Mouse (Mus musculus) ES-Bruce4 (cell line): ENCODE data around the gene Tox2. TPM values are rescaled to one million over a fixed set of nuclear protein-coding genes. Genes with fewer than 3 reads are reported as not detected.

ENCODE experiments used
- H3K27ac ChIP-seq: 2 replicates; pipeline ENCODE4 v1.5.1; 2012; ENCODE audit warnings: low read length, inconsistent platforms; ENCODE audit not compliant: insufficient read depth
- H3K27me3 ChIP-seq: 2 replicates; pipeline ENCODE4 v1.6.1; 2012; ENCODE audit warnings: mild to moderate bottlenecking, low read length, inconsistent platforms; ENCODE audit not compliant: control insufficient read depth, poor library complexity, insufficient read depth, severe bottlenecking
- H3K36me3 ChIP-seq: 2 replicates; pipeline ENCODE4 v1.6.1; 2012; ENCODE audit warnings: inconsistent platforms, mild to moderate bottlenecking, low read length, moderate library complexity; ENCODE audit not compliant: control insufficient read depth, poor library complexity, insufficient read depth, severe bottlenecking
- H3K4me1 ChIP-seq: one replicate; pipeline ENCODE4 v1.8.1; 2011; ENCODE audit warnings: low read length; ENCODE audit not compliant: control insufficient read depth, insufficient read depth
- H3K4me3 ChIP-seq: 2 replicates; pipeline ENCODE4 v1.5.1; 2011; ENCODE audit warnings: low read depth, mild to moderate bottlenecking, low read length
- H3K9ac ChIP-seq: 2 replicates; pipeline ENCODE4 v1.6.1; 2012; ENCODE audit warnings: low read depth, mild to moderate bottlenecking, inconsistent platforms; ENCODE audit not compliant: poor library complexity, severe bottlenecking
- H3K9me3 ChIP-seq: replicated peaks from 2 replicates; pipeline ENCODE4 v1.6.1; 2012; ENCODE audit warnings: mild to moderate bottlenecking, low read length, inconsistent platforms; ENCODE audit not compliant: control insufficient read depth, poor library complexity, insufficient read depth, severe bottlenecking
- CTCF ChIP-seq: IDR thresholded peaks from one replicate; pipeline ENCODE4 v1.8.1; 2011; ENCODE audit warnings: low read depth, low read length
- EP300 ChIP-seq: IDR thresholded peaks from 2 replicates; pipeline ENCODE4 v1.6.1; 2011; ENCODE audit warnings: low read depth, low read length; ENCODE audit not compliant: insufficient read depth
- POLR2A ChIP-seq: IDR thresholded peaks from one replicate; pipeline ENCODE4 v1.8.1; 2011; ENCODE audit warnings: low read length; ENCODE audit not compliant: insufficient read depth
- polyA plus RNA-seq: library from polyadenylated mRNA; stranded (reverse); fragments of >200 nt; gene quantifications from 2 replicates; pipeline ENCODE4 v1.2.4, GENCODE M21; 2011; ENCODE audit warnings: low read depth; ENCODE audit not compliant: missing spikeins, insufficient read depth, insufficient read length

Tox2 gene
- polyA plus RNA-seq, 1 experiment: 0.28 TPM

DNA sequence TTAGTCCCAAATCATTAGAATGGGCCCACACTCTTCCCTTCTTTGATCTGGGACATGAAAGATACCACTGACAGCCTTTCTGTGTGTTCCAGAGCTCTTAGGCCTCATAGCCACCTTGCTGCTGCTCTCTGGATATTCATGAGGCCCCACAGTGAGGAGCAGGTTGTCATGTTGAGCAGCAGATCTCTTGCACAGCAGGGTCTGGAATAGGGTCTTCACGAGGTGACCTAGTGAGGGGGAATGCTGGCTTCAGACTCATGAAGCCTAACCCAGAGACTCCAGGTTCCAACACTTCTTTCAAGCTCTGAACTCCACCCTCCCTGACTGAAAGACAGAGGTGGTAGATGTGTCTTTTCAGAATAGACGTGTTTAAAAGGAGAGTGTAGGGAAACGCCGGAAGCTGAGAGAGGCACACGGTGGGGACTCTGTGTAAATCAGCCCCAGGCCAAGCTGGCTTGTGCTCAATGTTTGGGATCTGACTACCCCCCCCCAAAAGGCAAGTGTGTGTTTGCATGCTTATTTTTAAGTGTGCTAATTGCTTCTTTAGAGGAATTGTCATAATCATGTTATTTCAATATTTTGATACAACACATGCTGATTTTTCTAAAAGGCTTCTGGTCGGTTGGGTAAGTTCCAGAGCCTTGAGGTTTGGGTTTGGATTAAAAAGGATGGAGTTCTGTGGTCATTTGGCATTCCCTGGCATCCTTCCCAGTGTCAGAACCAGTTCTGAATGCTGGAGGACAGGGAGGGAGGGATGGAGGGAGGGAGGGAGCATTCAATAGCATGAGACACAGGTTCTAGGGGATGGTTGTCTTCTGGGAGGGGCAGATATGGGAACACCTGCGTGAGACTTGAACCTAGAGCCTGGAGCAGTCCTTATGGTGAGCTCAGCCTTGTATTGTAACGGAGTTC lies 68.9 kb downstream of the Tox2 start:
- Histone ChIP-seq H3K4me3 (no peak overlapping the region), H3K9me3 (no peaks in the 10 kb centered on the region), H3K4me1 (no peaks in the 10 kb centered on the region), H3K27me3 (no peaks in the 10 kb centered on the region), H3K9ac (no peak overlapping the region), H3K36me3 (no peaks in the 10 kb centered on the region), H3K27ac (no peak overlapping the region)
- TF ChIP-seq CTCF (no peak), EP300 (no peak), POLR2A (no peak)

DNA sequence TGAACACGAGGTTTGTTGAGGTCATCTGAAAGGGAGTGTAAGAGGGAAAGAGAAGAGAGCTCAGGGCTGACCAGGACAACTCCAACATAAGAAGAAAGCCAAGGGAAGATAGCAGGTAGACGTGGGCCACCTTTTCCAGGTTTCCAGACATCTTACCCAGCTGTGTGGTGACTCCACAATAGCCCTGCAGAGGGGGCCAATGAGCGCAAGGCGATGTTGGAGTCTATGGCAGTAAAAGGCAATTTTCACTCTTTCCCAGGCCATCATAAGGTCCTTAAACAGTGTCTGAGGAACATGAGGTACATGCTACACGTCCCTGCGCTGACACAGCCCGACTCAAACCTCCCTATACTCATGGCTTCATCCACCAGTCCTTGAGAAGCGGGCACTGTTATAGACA lies 70.9 kb downstream of the Tox2 start:
- Histone ChIP-seq H3K4me3 (no peak overlapping the region), H3K27me3 (no peaks in the 10 kb centered on the region), H3K4me1 (no peaks in the 10 kb centered on the region), H3K9ac (no peak overlapping the region), H3K36me3 (no peaks in the 10 kb centered on the region), H3K27ac (no peak overlapping the region), H3K9me3 (no peaks in the 10 kb centered on the region)
- TF ChIP-seq CTCF (peak; percentile 53), POLR2A (no peak), EP300 (no peak)

DNA sequence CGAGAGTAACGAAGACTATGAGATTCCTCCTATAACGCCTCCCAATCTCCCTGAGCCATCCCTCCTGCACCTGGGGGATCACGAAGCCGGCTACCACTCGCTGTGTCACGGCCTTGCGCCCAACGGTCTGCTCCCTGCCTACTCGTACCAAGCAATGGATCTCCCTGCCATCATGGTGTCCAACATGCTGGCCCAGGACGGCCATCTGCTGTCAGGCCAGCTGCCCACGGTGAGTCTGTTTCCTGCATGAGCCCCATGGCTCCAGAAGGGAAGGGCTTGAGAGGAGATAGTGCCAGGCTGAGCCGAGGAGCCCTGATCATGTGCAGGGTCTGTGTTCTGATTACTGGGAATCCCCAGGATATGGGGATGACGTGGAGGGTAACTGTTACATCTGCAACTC lies 73.1 kb downstream of the Tox2 start:
- no peaks in the 10 kb centered on the region for H3K9me3 ChIP-seq
- no peak overlapping the region for H3K9ac ChIP-seq
- H3K27me3 ChIP-seq: no peaks in the 10 kb centered on the region
- H3K4me1 ChIP-seq: no peaks in the 10 kb centered on the region
- H3K27ac ChIP-seq: no peak overlapping the region
- H3K36me3 ChIP-seq: no peaks in the 10 kb centered on the region
- TF ChIP-seq CTCF (no peak), EP300 (no peak), POLR2A (no peak)
- H3K4me3 ChIP-seq: no peak overlapping the region

DNA sequence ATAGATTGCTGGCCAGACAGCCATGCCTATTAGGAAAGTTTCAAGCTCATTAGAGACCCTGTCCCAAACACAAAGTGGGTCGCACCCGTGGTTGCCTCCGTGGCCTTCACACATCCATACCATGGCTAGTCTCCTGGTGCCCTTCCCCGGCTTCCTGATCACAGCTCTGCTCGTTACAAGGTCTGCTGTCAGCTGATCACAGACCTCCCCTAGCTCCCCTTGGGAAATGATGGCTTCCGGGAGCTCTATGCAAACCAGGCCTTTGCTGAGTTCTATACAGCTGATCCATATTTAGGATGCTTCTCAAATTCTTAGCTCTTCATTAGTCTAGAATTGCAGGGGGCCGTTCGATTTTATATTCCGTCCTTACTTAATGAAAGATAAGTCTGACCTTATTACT lies 75.1 kb downstream of the Tox2 start:
- H3K36me3 ChIP-seq: no peaks in the 10 kb centered on the region
- TF ChIP-seq POLR2A (no peak), CTCF (no peak), EP300 (no peak)
- H3K27ac ChIP-seq: no peak overlapping the region
- no peaks in the 10 kb centered on the region for H3K27me3 ChIP-seq
- H3K4me1 ChIP-seq: peaks cover 2% of the 10 kb centered on the region
- no peaks in the 10 kb centered on the region for H3K9me3 ChIP-seq
- H3K4me3 ChIP-seq: no peak overlapping the region
- no peak overlapping the region for H3K9ac ChIP-seq

DNA sequence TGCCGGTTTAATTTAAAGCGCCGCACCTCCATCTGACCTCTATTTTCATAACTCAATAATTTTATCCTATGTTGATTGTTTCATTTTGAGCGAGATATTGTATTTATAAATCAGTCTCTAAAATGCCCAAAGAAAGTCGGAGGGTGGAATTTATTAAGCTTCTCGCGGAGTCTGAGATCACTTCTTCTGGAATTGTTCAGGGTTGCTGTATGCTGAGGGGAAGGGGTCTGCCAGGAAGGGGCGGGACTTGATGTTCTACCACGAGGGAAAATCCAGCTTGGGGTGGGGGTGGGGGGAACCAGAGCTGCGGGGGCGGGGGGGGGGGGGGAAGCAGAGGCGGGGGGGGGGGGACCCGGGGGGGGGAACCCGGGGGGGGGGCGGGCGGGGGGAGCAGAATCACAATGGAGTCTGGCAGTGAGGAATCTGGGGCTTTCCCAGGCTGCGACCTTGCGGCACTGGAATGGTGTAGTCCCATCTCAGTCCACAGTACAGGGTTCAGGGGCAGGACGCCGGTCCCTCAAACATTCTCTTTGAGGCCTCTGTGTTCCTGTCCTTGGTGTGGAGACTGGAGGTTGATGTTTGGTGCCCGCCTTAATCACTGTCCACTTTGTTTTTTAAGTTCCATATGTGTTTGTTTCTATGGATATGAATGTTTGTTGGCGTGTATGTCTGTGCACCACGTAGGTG lies 77.9 kb downstream of the Tox2 start:
- H3K4me3 ChIP-seq: no peak overlapping the region
- peaks cover 2% of the 10 kb centered on the region for H3K4me1 ChIP-seq
- H3K36me3 ChIP-seq: no peaks in the 10 kb centered on the region
- no peaks in the 10 kb centered on the region for H3K27me3 ChIP-seq
- TF ChIP-seq EP300: no peak
- no peaks in the 10 kb centered on the region for H3K9me3 ChIP-seq
- no peak overlapping the region for H3K27ac ChIP-seq
- no peak overlapping the region for H3K9ac ChIP-seq

DNA sequence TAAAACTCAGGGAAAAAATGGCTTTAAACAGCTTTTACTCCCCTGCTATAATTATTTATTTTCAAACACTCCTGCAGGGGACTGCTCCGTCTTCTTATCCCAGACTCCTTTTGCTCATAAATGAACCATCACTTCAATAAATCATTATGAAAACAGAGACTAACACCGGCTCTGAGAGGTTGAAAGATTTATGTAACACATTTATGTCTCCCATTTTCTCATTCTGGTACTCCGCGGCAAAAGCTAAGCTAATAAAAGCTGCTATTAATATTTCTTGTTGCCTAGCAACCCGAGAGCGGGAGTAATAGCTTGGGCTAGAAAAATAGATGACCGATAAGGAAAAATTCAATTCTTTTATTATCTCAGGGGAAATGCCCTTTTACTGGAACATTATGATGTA lies 81.9 kb downstream of the Tox2 start:
- Histone ChIP-seq H3K27ac (no peak overlapping the region), H3K36me3 (no peaks in the 10 kb centered on the region), H3K4me1 (peaks cover 2% of the 10 kb centered on the region), H3K4me3 (no peak overlapping the region), H3K9ac (no peak overlapping the region), H3K27me3 (no peaks in the 10 kb centered on the region), H3K9me3 (no peaks in the 10 kb centered on the region)
- TF ChIP-seq CTCF (no peak), POLR2A (no peak), EP300 (no peak)
